Mouse (Mus musculus): ENCODE measurements around the gene Hdac7. TPM values are rescaled to one million over a fixed set of nuclear protein-coding genes. Genes with fewer than 3 reads are reported as not detected.
A peak's percentile ranks its signal among the peaks of the same experiment; 100 is the strongest.
"Not testable (repeated sequence)": the region's sequence is repeated elsewhere in the genome, so short reads cannot be mapped to it uniquely, and the experiment has no call there.

The Hdac7 gene
- polyA plus RNA-seq, 1 experiment from 2014 or later: 5.8 TPM

DNA sequence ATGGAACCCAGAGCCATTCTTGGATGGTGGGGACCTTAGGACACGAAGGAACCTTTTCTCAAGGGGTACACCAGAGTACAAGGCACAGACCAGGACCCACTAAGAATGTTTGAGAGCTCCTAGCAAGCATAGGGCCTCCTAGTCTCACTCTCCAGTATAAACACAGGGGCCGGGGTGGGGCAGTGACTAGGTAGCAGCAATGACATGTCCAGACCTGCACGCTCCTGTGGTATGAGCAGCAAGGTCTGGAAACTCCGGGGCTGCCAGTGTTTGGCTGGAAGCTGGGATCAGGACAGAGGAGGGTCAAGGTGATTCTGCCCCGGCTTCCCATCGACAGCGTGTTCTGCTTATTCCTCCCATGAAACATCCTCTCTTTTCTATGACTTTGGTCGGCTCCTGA, 31.5 kb upstream of the Hdac7 start:
- Histone ChIP-seq H3K9me3 (replicated peaks; ENCODE audit: control insufficient read depth, low read length) (no peaks in the 10 kb centered on the region), H3K4me1 (ENCODE audit: control insufficient read depth, low read depth, low read length) (no peaks in the 10 kb centered on the region), H3K4me2 (ENCODE audit: low read depth, low read length) (no peak overlapping the region), H3K36me3 (ENCODE audit: control insufficient read depth, insufficient read depth) (no peaks in the 10 kb centered on the region), H3K27ac (ENCODE audit: low read length) (no peak overlapping the region), H3K4me3 (ENCODE audit: low read depth, low read length) (no peak overlapping the region), H3K27me3 (ENCODE audit: control insufficient read depth, insufficient read depth, low read depth, low read length) (no peaks in the 10 kb centered on the region), H3K9ac (ENCODE audit: low read depth, low read length) (no peak overlapping the region)
- no peak for ATAC-seq (ENCODE audit: low read depth)
- WGBS (ENCODE audit: insufficient replicate concordance): 80% methylated on average over 8 of the region's 8 CpGs

DNA sequence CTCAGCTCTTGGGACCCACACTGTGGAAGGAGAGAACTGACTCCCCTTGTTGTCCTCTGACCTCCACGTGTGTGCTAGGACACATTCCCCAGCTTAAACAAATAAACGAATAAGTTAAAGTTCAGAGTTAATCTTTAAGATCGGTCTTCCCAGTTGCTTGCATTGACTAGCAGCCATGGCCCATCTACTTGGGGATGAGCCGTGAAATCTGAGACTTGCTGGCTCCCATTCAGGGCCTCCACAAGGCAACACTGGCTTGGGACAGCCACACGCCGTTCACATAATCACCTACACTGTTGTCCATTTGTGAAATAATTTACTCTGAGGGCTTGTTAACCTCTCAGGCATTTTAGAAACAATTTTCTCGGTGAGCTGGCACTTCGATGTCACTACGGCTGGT, 29.4 kb upstream of the Hdac7 start:
- no peaks in the 10 kb centered on the region for H3K36me3 ChIP-seq (ENCODE audit: control insufficient read depth, insufficient read depth)
- no peak overlapping the region for H3K27ac ChIP-seq (ENCODE audit: low read length)
- ATAC-seq (ENCODE audit: low read depth): no peak
- WGBS (ENCODE audit: insufficient replicate concordance): 69% methylated on average over 9 of the region's 9 CpGs
- no peaks in the 10 kb centered on the region for H3K4me1 ChIP-seq (ENCODE audit: control insufficient read depth, low read depth, low read length)
- no peak overlapping the region for H3K4me2 ChIP-seq (ENCODE audit: low read depth, low read length)
- no peak overlapping the region for H3K9ac ChIP-seq (ENCODE audit: low read depth, low read length)
- no peaks in the 10 kb centered on the region for H3K27me3 ChIP-seq (ENCODE audit: control insufficient read depth, insufficient read depth, low read depth, low read length)
- H3K4me3 ChIP-seq (ENCODE audit: low read depth, low read length): no peak overlapping the region
- H3K9me3 ChIP-seq (replicated peaks; ENCODE audit: control insufficient read depth, low read length): no peaks in the 10 kb centered on the region

DNA sequence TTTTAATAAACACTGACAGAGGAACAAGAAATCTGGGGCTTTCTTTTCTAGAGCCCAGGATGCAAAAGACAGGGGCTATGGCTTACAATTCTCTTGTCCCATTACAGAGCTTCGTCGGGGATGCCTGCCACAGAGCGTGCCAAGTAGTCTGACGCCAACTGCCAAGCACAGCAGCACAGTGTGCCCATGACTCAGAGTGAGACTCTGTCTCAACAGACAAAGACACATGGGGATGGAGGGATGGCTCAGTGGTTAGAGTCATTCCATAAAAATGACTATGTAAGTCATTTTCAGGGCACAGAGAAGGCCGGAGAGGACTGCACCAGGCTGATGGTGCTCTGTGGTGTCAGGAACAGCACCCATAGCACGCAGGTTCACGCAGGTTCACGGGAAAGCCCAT, 27.9 kb upstream of the Hdac7 start:
- H3K4me3 ChIP-seq (ENCODE audit: low read depth, low read length): no peak overlapping the region
- no peak for ATAC-seq (ENCODE audit: low read depth)
- no peak overlapping the region for H3K27ac ChIP-seq (ENCODE audit: low read length)
- H3K36me3 ChIP-seq (ENCODE audit: control insufficient read depth, insufficient read depth): no peaks in the 10 kb centered on the region
- H3K9ac ChIP-seq (ENCODE audit: low read depth, low read length): no peak overlapping the region
- no peak overlapping the region for H3K4me2 ChIP-seq (ENCODE audit: low read depth, low read length)
- WGBS (ENCODE audit: insufficient replicate concordance): 82% methylated on average over 8 of the region's 8 CpGs
- H3K4me1 ChIP-seq (ENCODE audit: control insufficient read depth, low read depth, low read length): no peaks in the 10 kb centered on the region
- no peaks in the 10 kb centered on the region for H3K9me3 ChIP-seq (replicated peaks; ENCODE audit: control insufficient read depth, low read length)
- no peaks in the 10 kb centered on the region for H3K27me3 ChIP-seq (ENCODE audit: control insufficient read depth, insufficient read depth, low read depth, low read length)

DNA sequence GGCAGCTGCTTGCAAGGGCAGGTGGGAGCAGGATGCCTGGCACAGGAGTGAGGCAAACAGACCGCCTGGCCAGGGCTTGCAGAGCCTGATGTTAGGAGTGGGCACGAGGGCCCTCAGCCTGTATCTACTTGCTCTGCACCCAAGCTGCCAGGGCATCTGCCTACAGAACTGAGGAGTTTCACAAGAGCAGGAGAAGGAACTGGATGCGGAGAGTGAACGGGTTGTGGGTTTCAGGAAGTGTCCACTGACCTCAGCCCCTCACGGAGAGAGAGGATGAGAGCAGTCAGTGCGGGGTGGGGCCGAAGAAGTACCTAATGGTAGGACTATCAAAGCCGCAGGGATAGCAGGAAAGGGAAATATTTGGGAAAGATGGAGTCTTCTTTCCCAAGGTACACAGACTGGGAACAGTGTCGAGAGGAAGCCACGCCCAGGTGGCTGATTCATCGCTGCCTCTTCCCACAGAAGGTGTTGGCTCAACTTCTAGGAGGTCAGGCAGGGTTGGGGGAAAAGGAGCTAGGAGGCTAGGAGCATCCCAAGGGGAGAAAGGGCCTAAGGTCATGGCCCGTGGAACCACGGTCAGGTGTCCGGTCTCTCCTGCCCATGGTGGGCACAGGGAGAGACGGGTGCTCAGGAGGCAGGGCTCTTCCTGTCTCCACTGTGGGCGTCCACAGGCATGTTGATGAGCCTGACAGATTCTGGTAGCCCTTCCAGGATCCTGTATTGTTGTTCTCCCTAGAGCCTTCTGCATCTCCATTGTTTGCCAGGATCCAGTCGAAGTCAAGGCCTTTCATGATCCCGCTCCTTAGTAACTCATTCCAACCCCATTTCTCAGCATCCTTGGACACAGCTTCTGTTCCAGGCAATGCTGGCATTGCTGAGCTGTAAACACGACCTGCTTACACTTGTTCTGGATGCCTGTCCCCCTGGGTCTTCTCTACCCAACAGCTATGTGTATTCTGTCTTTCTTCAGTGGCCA, 27.0 kb upstream of the Hdac7 start:
- H3K27ac ChIP-seq (ENCODE audit: low read length): no peak overlapping the region
- H3K4me2 ChIP-seq (ENCODE audit: low read depth, low read length): no peak overlapping the region
- ATAC-seq (ENCODE audit: low read depth): no peak
- no peaks in the 10 kb centered on the region for H3K4me1 ChIP-seq (ENCODE audit: control insufficient read depth, low read depth, low read length)
- H3K4me3 ChIP-seq (ENCODE audit: low read depth, low read length): no peak overlapping the region
- 60% methylated on average over 19 of the region's 19 CpGs for WGBS (ENCODE audit: insufficient replicate concordance)
- no peaks in the 10 kb centered on the region for H3K36me3 ChIP-seq (ENCODE audit: control insufficient read depth, insufficient read depth)
- no peaks in the 10 kb centered on the region for H3K9me3 ChIP-seq (replicated peaks; ENCODE audit: control insufficient read depth, low read length)
- H3K9ac ChIP-seq (ENCODE audit: low read depth, low read length): no peak overlapping the region
- no peaks in the 10 kb centered on the region for H3K27me3 ChIP-seq (ENCODE audit: control insufficient read depth, insufficient read depth, low read depth, low read length)

DNA sequence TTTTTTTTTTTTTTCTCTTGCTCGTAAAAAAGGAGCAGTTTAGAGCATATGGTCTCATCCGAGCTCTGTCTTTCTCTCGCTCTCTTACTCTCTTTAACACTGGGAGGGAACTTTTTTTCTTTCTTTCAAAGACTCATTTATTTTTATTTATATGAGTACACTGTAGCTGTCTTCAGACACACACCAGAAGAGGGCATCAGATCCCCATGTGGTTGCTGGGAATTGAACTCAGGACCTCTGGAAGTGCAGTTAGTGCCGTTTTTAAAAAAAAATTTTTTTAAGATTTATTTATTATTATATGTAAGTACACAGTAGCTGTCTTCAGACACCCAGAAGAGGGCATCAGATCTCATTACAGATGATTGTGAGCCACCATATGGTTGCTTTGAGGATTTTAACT, 25.8 kb upstream of the Hdac7 start:
- 66% methylated on average over 4 of the region's 4 CpGs for WGBS (ENCODE audit: insufficient replicate concordance)
- not testable (repeated sequence) for H3K4me3 ChIP-seq (ENCODE audit: low read depth, low read length); H3K4me1 ChIP-seq (ENCODE audit: control insufficient read depth, low read depth, low read length); H3K4me2 ChIP-seq (ENCODE audit: low read depth, low read length); H3K27me3 ChIP-seq (ENCODE audit: control insufficient read depth, insufficient read depth, low read depth, low read length); H3K36me3 ChIP-seq (ENCODE audit: control insufficient read depth, insufficient read depth); H3K9me3 ChIP-seq (replicated peaks; ENCODE audit: control insufficient read depth, low read length); H3K9ac ChIP-seq (ENCODE audit: low read depth, low read length); H3K27ac ChIP-seq (ENCODE audit: low read length); ATAC-seq (ENCODE audit: low read depth)

DNA sequence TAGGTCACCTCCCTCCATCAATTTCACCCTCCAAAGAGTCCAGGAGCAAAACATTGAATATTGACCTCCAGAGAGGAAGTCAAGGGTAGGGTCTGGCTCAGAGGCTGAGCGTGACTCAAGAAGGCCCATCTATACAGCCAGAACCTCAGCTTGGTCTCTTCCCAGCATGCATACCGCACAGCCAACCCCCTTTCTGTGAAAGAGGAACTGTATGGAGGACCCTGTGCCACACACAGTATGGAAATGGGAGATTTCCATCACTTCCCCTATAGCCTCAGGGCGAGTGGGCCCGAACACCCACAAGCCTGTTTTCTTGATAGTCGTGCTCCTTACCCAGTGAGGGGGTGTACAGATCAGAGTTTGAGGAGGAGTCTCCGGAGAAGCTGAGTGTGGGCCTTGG, 24.7 kb upstream of the Hdac7 start:
- Histone ChIP-seq H3K4me1 (ENCODE audit: control insufficient read depth, low read depth, low read length) (no peaks in the 10 kb centered on the region; the same call in 1 of the 2 replicates), H3K9me3 (replicated peaks; ENCODE audit: control insufficient read depth, low read length) (0 out of 2 replicates have a peak, but pooled peaks cover 2% of the 10 kb centered on the region), H3K4me2 (ENCODE audit: low read depth, low read length) (no peak overlapping the region), H3K4me3 (ENCODE audit: low read depth, low read length) (no peak overlapping the region), H3K36me3 (ENCODE audit: control insufficient read depth, insufficient read depth) (no peaks in the 10 kb centered on the region), H3K9ac (ENCODE audit: low read depth, low read length) (no peak overlapping the region), H3K27me3 (ENCODE audit: control insufficient read depth, insufficient read depth, low read depth, low read length) (no peaks in the 10 kb centered on the region), H3K27ac (ENCODE audit: low read length) (no peak overlapping the region)
- ATAC-seq (ENCODE audit: low read depth): no peak
- WGBS (ENCODE audit: insufficient replicate concordance): 43% methylated on average over 6 of the region's 6 CpGs

DNA sequence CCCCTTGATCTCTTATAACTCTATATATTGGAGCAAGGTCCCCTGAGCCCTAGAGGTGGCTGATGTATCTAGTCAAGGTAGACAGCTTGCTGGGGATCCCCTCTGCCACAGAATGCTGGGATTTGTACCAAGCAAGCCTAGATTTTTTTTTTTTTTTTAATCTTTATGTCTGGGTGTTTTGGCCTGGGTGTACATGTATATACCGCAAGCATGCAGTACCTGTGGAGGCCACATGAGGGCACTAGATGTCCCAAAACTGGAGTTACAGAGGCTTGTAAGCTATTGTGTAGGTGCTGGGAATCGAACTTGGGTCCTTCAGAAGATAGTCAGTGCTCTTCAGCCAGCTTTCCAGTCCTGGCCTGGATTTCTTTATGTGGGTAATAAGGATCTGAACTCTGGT, 21.7 kb upstream of the Hdac7 start:
- WGBS (ENCODE audit: insufficient replicate concordance): 83% methylated on average over 2 of the region's 2 CpGs

DNA sequence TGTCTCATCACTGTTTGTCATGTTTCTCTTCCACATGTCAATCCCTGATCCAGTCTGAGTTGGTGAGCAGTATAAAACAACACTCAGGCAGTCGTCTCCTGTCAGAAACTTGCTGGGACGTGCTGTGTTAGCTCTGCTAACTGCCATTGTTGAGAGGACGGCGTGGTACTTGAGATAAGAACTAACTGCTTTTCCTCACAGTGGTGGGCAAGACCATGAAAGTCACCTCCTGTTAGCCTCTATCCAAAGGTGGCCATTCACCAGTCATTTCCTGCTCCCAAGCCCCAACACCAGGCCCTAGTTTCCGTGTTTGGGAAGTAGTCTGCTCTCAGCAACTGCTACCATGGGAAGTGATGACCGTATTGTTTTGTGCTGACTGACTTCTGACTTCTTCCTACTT, 20.9 kb upstream of the Hdac7 start:
- Histone ChIP-seq H3K36me3 (ENCODE audit: control insufficient read depth, insufficient read depth) (no peaks in the 10 kb centered on the region), H3K27ac (ENCODE audit: low read length) (no peak overlapping the region), H3K9ac (ENCODE audit: low read depth, low read length) (no peak overlapping the region), H3K27me3 (ENCODE audit: control insufficient read depth, insufficient read depth, low read depth, low read length) (no peaks in the 10 kb centered on the region), H3K4me1 (ENCODE audit: control insufficient read depth, low read depth, low read length) (no peaks in the 10 kb centered on the region; the same call in 1 of the 2 replicates), H3K9me3 (replicated peaks; ENCODE audit: control insufficient read depth, low read length) (0 out of 2 replicates have a peak, but pooled peaks cover 2% of the 10 kb centered on the region), H3K4me3 (ENCODE audit: low read depth, low read length) (no peak overlapping the region), H3K4me2 (ENCODE audit: low read depth, low read length) (no peak overlapping the region)
- ATAC-seq (ENCODE audit: low read depth): peak; percentile 68
- 15% methylated on average over 6 of the region's 6 CpGs for WGBS (ENCODE audit: insufficient replicate concordance)

More for the DNA sequence above, 21.7 kb upstream of the Hdac7 start:
- no peaks in the 10 kb centered on the region for H3K36me3 ChIP-seq (ENCODE audit: control insufficient read depth, insufficient read depth)
- no peak overlapping the region for H3K9ac ChIP-seq (ENCODE audit: low read depth, low read length)
- no peaks in the 10 kb centered on the region for H3K27me3 ChIP-seq (ENCODE audit: control insufficient read depth, insufficient read depth, low read depth, low read length)
- H3K27ac ChIP-seq (ENCODE audit: low read length): no peak overlapping the region
- no peak for ATAC-seq (ENCODE audit: low read depth)
- no peaks in the 10 kb centered on the region; the same call in 1 of the 2 replicates for H3K4me1 ChIP-seq (ENCODE audit: control insufficient read depth, low read depth, low read length)
- H3K4me2 ChIP-seq (ENCODE audit: low read depth, low read length): no peak overlapping the region
- H3K4me3 ChIP-seq (ENCODE audit: low read depth, low read length): no peak overlapping the region
- 0 out of 2 replicates have a peak, but pooled peaks cover 2% of the 10 kb centered on the region for H3K9me3 ChIP-seq (replicated peaks; ENCODE audit: control insufficient read depth, low read length)

DNA sequence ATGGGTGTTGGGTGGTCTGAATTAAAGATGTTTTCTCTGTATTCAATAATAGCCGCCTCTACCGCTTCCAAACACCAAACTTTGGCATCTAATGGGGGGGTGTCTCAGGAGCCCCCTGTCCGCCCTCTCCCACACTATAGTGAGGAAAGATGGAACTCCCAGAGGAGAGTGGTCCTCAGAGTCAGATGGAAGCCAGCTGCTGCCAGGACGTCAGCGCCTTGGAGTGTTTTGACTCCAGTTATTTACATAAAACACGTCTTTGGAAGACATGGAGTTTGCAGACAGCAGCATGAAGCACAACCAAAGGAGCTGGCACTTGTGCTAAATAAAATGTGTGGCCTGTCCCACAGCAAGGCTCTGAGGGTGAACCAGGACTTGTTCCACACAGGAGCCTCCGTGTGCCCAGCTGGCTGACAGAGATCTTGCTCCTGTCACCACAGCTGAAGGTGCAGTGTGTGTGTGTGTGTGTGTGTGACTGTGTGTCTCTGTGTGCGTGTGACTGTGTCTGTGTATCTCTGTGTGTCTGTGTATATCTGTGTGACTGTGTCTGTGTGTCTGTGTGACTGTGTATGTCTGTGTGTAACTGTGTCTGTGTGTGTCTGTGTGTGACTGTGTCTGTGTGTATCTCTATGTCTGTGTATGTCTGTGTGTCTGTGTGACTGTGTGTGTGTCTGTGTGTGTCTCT, 20.2 kb upstream of the Hdac7 start:
- H3K27me3 ChIP-seq (ENCODE audit: control insufficient read depth, insufficient read depth, low read depth, low read length): no peaks in the 10 kb centered on the region
- no peak for ATAC-seq (ENCODE audit: low read depth)
- 62% methylated on average over 8 of the region's 8 CpGs for WGBS (ENCODE audit: insufficient replicate concordance)

More for the DNA sequence above, 20.2 kb upstream of the Hdac7 start:
- Histone ChIP-seq H3K9ac (ENCODE audit: low read depth, low read length) (no peak overlapping the region), H3K36me3 (ENCODE audit: control insufficient read depth, insufficient read depth) (no peaks in the 10 kb centered on the region), H3K27ac (ENCODE audit: low read length) (no peak overlapping the region), H3K4me1 (ENCODE audit: control insufficient read depth, low read depth, low read length) (no peaks in the 10 kb centered on the region; the same call in 1 of the 2 replicates), H3K9me3 (replicated peaks; ENCODE audit: control insufficient read depth, low read length) (0 out of 2 replicates have a peak, but pooled peaks cover 2% of the 10 kb centered on the region), H3K4me2 (ENCODE audit: low read depth, low read length) (no peak overlapping the region), H3K4me3 (ENCODE audit: low read depth, low read length) (no peak overlapping the region)
